Mouse (Mus musculus): Measurements from ENCODE around the gene Ramp3.

- TF ChIP-seq CTCF (IDR thresholded peaks at IDR 0.05; ENCODE audit: low read depth) (peak; percentile 70), EP300 (optimal IDR thresholded peaks at IDR 0.05) (no peak)
These were observed 19.2 kb downstream of the Ramp3 start for GRCm38 (mm10) chr11:6677530-6677929.
